Mouse (Mus musculus): ENCODE measurements at regions not wholly inside any gene's neighbourhood (a gene's known extent, or its start where the extent isn't known, plus 50 kb on each side); places are given as distances from the start of the nearest gene placed in this dataset.

- DNase-seq (ENCODE audit: low spot score in 2 of 2) = peak; percentile 66 to 74
These were observed 56.3 kb upstream of the Mctp2 start for GRCm38 (mm10) chr7:72362690-72363089.

- DNase-seq (ENCODE audit: low spot score in 2 of 2) = peak in 1 of 2 experiments; percentile 2
These were observed 84.9 kb upstream of the Mctp2 start for GRCm38 (mm10) chr7:72391323-72391722.

- peak; percentile 52 to 70 for DNase-seq (ENCODE audit: low spot score in 2 of 2)
These were observed 93.6 kb upstream of the Mctp2 start for GRCm38 (mm10) chr7:72400056-72400455.

- no peak for DNase-seq (ENCODE audit: low spot score in 2 of 2)
These were observed 99.7 kb upstream of the Mctp2 start for GRCm38 (mm10) chr7:72406131-72406530.

GRCm38 (mm10) chr7:72408409-72408986 lies 102.1 kb upstream of the Mctp2 start:
- DNase-seq (ENCODE audit: low spot score in 2 of 2) = no peak

- DNase-seq (ENCODE audit: low spot score in 2 of 2) = no peak
These were observed 132.1 kb upstream of the Mctp2 start for GRCm38 (mm10) chr7:72438552-72438951.

- DNase-seq (ENCODE audit: low spot score in 2 of 2) = no peak
These were observed 135.6 kb upstream of the Mctp2 start for GRCm38 (mm10) chr7:72442001-72442400.

GRCm38 (mm10) chr7:72444016-72444415 lies 137.6 kb upstream of the Mctp2 start:
- DNase-seq (ENCODE audit: low spot score in 2 of 2) = no peak

GRCm38 (mm10) chr7:72444792-72445191 lies 138.4 kb upstream of the Mctp2 start:
- no peak for DNase-seq (ENCODE audit: low spot score in 2 of 2)

- no peak for DNase-seq (ENCODE audit: low spot score in 2 of 2)
These were observed 140.5 kb upstream of the Mctp2 start for GRCm38 (mm10) chr7:72446911-72447310.

- DNase-seq (ENCODE audit: low spot score in 2 of 2) = no peak
These were observed 156.6 kb upstream of the Mctp2 start for GRCm38 (mm10) chr7:72462978-72463377.

GRCm38 (mm10) chr7:72464658-72465057 lies 158.2 kb upstream of the Mctp2 start:
- no peak for DNase-seq (ENCODE audit: low spot score in 2 of 2)

GRCm38 (mm10) chr7:72469691-72470090 lies 163.3 kb upstream of the Mctp2 start:
- no peak for DNase-seq (ENCODE audit: low spot score in 2 of 2)

- peak; percentile 7 to 23 for DNase-seq (ENCODE audit: low spot score in 2 of 2)
These were observed 168.3 kb upstream of the Mctp2 start for GRCm38 (mm10) chr7:72474751-72475150.

GRCm38 (mm10) chr7:72478936-72479335 lies 172.5 kb upstream of the Mctp2 start:
- no peak for DNase-seq (ENCODE audit: low spot score in 2 of 2)

- no peak for DNase-seq (ENCODE audit: low spot score in 2 of 2)
These were observed 174.9 kb upstream of the Mctp2 start for GRCm38 (mm10) chr7:72481275-72481674.

- DNase-seq (ENCODE audit: low spot score in 2 of 2) = no peak
These were observed 183.8 kb upstream of the Mctp2 start for GRCm38 (mm10) chr7:72490161-72490560.

- no peak for DNase-seq (ENCODE audit: low spot score in 2 of 2)
These were observed 186.9 kb upstream of the Mctp2 start for GRCm38 (mm10) chr7:72493292-72493691.

GRCm38 (mm10) chr7:72496933-72497631 lies 190.7 kb upstream of the Mctp2 start:
- DNase-seq (ENCODE audit: low spot score in 2 of 2) = no peak

- DNase-seq (ENCODE audit: low spot score in 2 of 2) = no peak
These were observed 192.3 kb upstream of the Mctp2 start for GRCm38 (mm10) chr7:72498562-72499230.

GRCm38 (mm10) chr7:72499788-72500187 lies 193.4 kb upstream of the Mctp2 start:
- no peak for DNase-seq (ENCODE audit: low spot score in 2 of 2)

GRCm38 (mm10) chr7:72500190-72500589 lies 193.8 kb upstream of the Mctp2 start:
- DNase-seq (ENCODE audit: low spot score in 2 of 2) = no peak

GRCm38 (mm10) chr7:72500996-72501395 lies 194.6 kb upstream of the Mctp2 start:
- no peak for DNase-seq (ENCODE audit: low spot score in 2 of 2)
